Mouse (Mus musculus) hindbrain, embryonic 10.5 days (tissue): Measurements from ENCODE around the gene Dcst1. TPM values are rescaled to one million over a fixed set of nuclear protein-coding genes. Genes with fewer than 3 reads are reported as not detected.

Experiments
- DNase-seq: peaks from one replicate; pipeline ENCODE4 v3.0.0-alpha.2; 2017; ENCODE audit warnings: low spot score
- H3K27ac ChIP-seq: fragments of 300-500 bp; sonication (generic); 2 replicates; pipeline ENCODE4 v1.5.1; 2016; ENCODE audit warnings: mild to moderate bottlenecking, moderate library complexity
- H3K27me3 ChIP-seq: fragments of 300-500 bp; sonication (generic); 2 replicates; pipeline ENCODE4 v1.6.1; 2016; ENCODE audit warnings: mild to moderate bottlenecking; ENCODE audit not compliant: poor library complexity, insufficient read depth, severe bottlenecking
- H3K36me3 ChIP-seq: fragments of 300-500 bp; sonication (generic); 2 replicates; pipeline ENCODE4 v1.6.1; 2016; ENCODE audit warnings: mild to moderate bottlenecking, moderate library complexity
- H3K4me1 ChIP-seq: fragments of 300-500 bp; sonication (generic); replicated peaks from 2 replicates; pipeline ENCODE4 v1.6.1; 2016; ENCODE audit warnings: mild to moderate bottlenecking
- H3K4me3 ChIP-seq: fragments of 300-500 bp; sonication (generic); 2 replicates; pipeline ENCODE4 v1.5.1; 2016; ENCODE audit warnings: mild to moderate bottlenecking, moderate library complexity
- H3K9me3 ChIP-seq: fragments of 300-500 bp; sonication (generic); 2 replicates; pipeline ENCODE4 v1.6.1; 2016; ENCODE audit warnings: mild to moderate bottlenecking, moderate library complexity
- WGBS: fragments of 180-500 bp; shearing (Covaris S2); methylation state at CpG from one replicate; pipeline ENCODE4 v1.1.7; 2016; 5-methylcytosine and 5-hydroxymethylcytosine counted together
- polyA plus RNA-seq: library from polyadenylated mRNA; unstranded; fragments of >200 nt; fragmentation: Nextera tagmentation; extraction: Ambion mirVana; gene quantifications from 2 replicates; pipeline ENCODE4 v1.2.1, GENCODE M21; 2016

The Dcst1 gene
- polyA plus RNA-seq, 1 experiment from 2014 or later: 0.33 TPM

- Histone ChIP-seq H3K4me1 (peaks cover 87% of the 10 kb centered on the region), H3K9me3 (no peaks in the 10 kb centered on the region), H3K4me3 (peak overlapping the region; percentile 71), H3K27ac (peak overlapping the region; percentile 24; the same call in 1 of the 2 replicates), H3K36me3 (no peaks in the 10 kb centered on the region), H3K27me3 (peaks cover 97% of the 10 kb centered on the region)
- 4% methylated on average over 58 of the region's 58 CpGs for WGBS
- DNase-seq: peak; percentile 61
Observed at GRCm38 (mm10) chr3:89319591-89320350, 45.3 kb downstream of the Dcst1 start.

- Histone ChIP-seq H3K27ac (peak overlapping the region; percentile 24), H3K4me3 (peak overlapping the region; percentile 71), H3K36me3 (no peaks in the 10 kb centered on the region), H3K27me3 (peaks cover 94% of the 10 kb centered on the region), H3K4me1 (peaks cover 91% of the 10 kb centered on the region), H3K9me3 (no peaks in the 10 kb centered on the region)
- WGBS: 5% methylated on average over 21 of the region's 21 CpGs
- peak; percentile 40 for DNase-seq
Observed at GRCm38 (mm10) chr3:89318971-89319590, 46.0 kb downstream of the Dcst1 start.

- WGBS: 69% methylated on average over 8 of the region's 8 CpGs
- DNase-seq: no peak
- Histone ChIP-seq H3K4me1 (peaks cover 89% of the 10 kb centered on the region), H3K27ac (no peak overlapping the region), H3K36me3 (no peaks in the 10 kb centered on the region), H3K9me3 (no peaks in the 10 kb centered on the region), H3K27me3 (peaks cover 86% of the 10 kb centered on the region), H3K4me3 (0 out of 2 replicates have a peak overlapping the region, but pooled peaks have one; percentile 71)
Observed at GRCm38 (mm10) chr3:89318316-89318715, 46.7 kb downstream of the Dcst1 start.

GRCm38 (mm10) chr3:89317246-89317645 lies 47.8 kb downstream of the Dcst1 start:
- Histone ChIP-seq H3K4me1 (peaks cover 79% of the 10 kb centered on the region), H3K9me3 (no peaks in the 10 kb centered on the region), H3K27ac (peak overlapping the region; percentile 13; the same call in 1 of the 2 replicates), H3K36me3 (no peaks in the 10 kb centered on the region), H3K4me3 (peak overlapping the region; percentile 54), H3K27me3 (peaks cover 76% of the 10 kb centered on the region)
- no peak for DNase-seq
- WGBS: 58% methylated on average over 6 of the region's 6 CpGs

- peaks cover 74% of the 10 kb centered on the region for H3K4me1 ChIP-seq
- H3K27ac ChIP-seq: peak overlapping the region; percentile 13; the same call in 1 of the 2 replicates
- no peaks in the 10 kb centered on the region for H3K36me3 ChIP-seq
- peak; percentile 88 for DNase-seq
- H3K9me3 ChIP-seq: no peaks in the 10 kb centered on the region
- peak overlapping the region; percentile 54 for H3K4me3 ChIP-seq
- 0% methylated on average over 4 of the region's 4 CpGs for WGBS
- peaks cover 71% of the 10 kb centered on the region for H3K27me3 ChIP-seq
Observed at GRCm38 (mm10) chr3:89316833-89317232, 48.2 kb downstream of the Dcst1 start.

GRCm38 (mm10) chr3:89315930-89316831 lies 48.9 kb downstream of the Dcst1 start:
- Histone ChIP-seq H3K27me3 (peaks cover 65% of the 10 kb centered on the region), H3K4me1 (peaks cover 68% of the 10 kb centered on the region)
- WGBS: 10% methylated on average over 40 of the region's 40 CpGs

GRCm38 (mm10) chr3:89315195-89315929 lies 49.7 kb downstream of the Dcst1 start:
- no peaks in the 10 kb centered on the region for H3K9me3 ChIP-seq
- H3K27me3 ChIP-seq: peaks cover 57% of the 10 kb centered on the region
- peak overlapping the region; percentile 54 for H3K4me3 ChIP-seq
- no peaks in the 10 kb centered on the region for H3K36me3 ChIP-seq
- peaks cover 60% of the 10 kb centered on the region for H3K4me1 ChIP-seq
- WGBS: 5% methylated on average over 26 of the region's 26 CpGs
- peak overlapping the region; percentile 84 for H3K27ac ChIP-seq
- peak; percentile 90 for DNase-seq

More at GRCm38 (mm10) chr3:89315930-89316831, 48.9 kb downstream of the Dcst1 start:
- Histone ChIP-seq H3K36me3 (no peaks in the 10 kb centered on the region), H3K27ac (peak overlapping the region; percentile 84; the same call in 1 of the 2 replicates), H3K4me3 (peak overlapping the region; percentile 54), H3K9me3 (no peaks in the 10 kb centered on the region)
- DNase-seq: peak; percentile 23

- H3K4me1 ChIP-seq: peaks cover 54% of the 10 kb centered on the region
- DNase-seq: no peak
- peak overlapping the region; percentile 54 for H3K4me3 ChIP-seq
- H3K27me3 ChIP-seq: peaks cover 51% of the 10 kb centered on the region
- no peaks in the 10 kb centered on the region for H3K36me3 ChIP-seq
- WGBS: 42% methylated on average over 2 of the region's 2 CpGs
- H3K27ac ChIP-seq: peak overlapping the region; percentile 84
- H3K9me3 ChIP-seq: no peaks in the 10 kb centered on the region
Observed at GRCm38 (mm10) chr3:89314791-89315190, 50.3 kb downstream of the Dcst1 start.

- Histone ChIP-seq H3K9me3 (no peaks in the 10 kb centered on the region), H3K4me1 (peaks cover 50% of the 10 kb centered on the region), H3K27ac (no peak overlapping the region), H3K4me3 (no peak overlapping the region), H3K27me3 (peaks cover 46% of the 10 kb centered on the region), H3K36me3 (no peaks in the 10 kb centered on the region)
- WGBS: 77% methylated on average over 5 of the region's 5 CpGs
- no peak for DNase-seq
Observed at GRCm38 (mm10) chr3:89314340-89314739, 50.7 kb downstream of the Dcst1 start.

GRCm38 (mm10) chr3:89308089-89308488 lies 57.0 kb downstream of the Dcst1 start:
- H3K27me3 ChIP-seq: peaks cover 9% of the 10 kb centered on the region; the same call in 1 of the 2 replicates
- no peaks in the 10 kb centered on the region for H3K9me3 ChIP-seq
- peak; percentile 82 for DNase-seq
- H3K4me3 ChIP-seq: no peak overlapping the region
- H3K36me3 ChIP-seq: no peaks in the 10 kb centered on the region
- peaks cover 27% of the 10 kb centered on the region for H3K4me1 ChIP-seq
- no peak overlapping the region for H3K27ac ChIP-seq
- 3% methylated on average over 9 of the region's 9 CpGs for WGBS

- no peak overlapping the region for H3K4me3 ChIP-seq
- H3K4me1 ChIP-seq: peaks cover 27% of the 10 kb centered on the region
- no peaks in the 10 kb centered on the region for H3K36me3 ChIP-seq
- 66% methylated on average over 8 of the region's 8 CpGs for WGBS
- H3K27ac ChIP-seq: no peak overlapping the region
- no peaks in the 10 kb centered on the region for H3K9me3 ChIP-seq
- peaks cover 12% of the 10 kb centered on the region; the same call in 1 of the 2 replicates for H3K27me3 ChIP-seq
- DNase-seq: no peak
Observed at GRCm38 (mm10) chr3:89305551-89306325, 59.3 kb downstream of the Dcst1 start.
